Mouse (Mus musculus) neural tube, embryonic 13.5 days (tissue): ENCODE data around the gene Ass1. TPM values are rescaled to one million over a fixed set of nuclear protein-coding genes. Genes with fewer than 3 reads are reported as not detected.
A peak's percentile ranks its signal among the peaks of the same experiment; 100 is the strongest.

ENCODE experiments used
- ATAC-seq: fragments of 200-750 bp; cut with Nextera tagmentation; 2 replicates; pipeline ENCODE4 v1.8.0; 2017; ENCODE audit warnings: low read depth, mild to moderate bottlenecking, moderate TSS enrichment, moderate library complexity
- H3K27ac ChIP-seq: fragments of 300-500 bp; sonication (generic); replicated peaks from 2 replicates; pipeline ENCODE4 v1.5.1; 2015; ENCODE audit warnings: moderate library complexity, mild to moderate bottlenecking, inconsistent platforms
- H3K27me3 ChIP-seq: fragments of 300-500 bp; sonication (generic); 2 replicates; pipeline ENCODE4 v1.6.1; 2015; ENCODE audit warnings: mild to moderate bottlenecking, inconsistent platforms
- H3K36me3 ChIP-seq: fragments of 300-500 bp; sonication (generic); 2 replicates; pipeline ENCODE4 v1.6.1; 2015; ENCODE audit warnings: mild to moderate bottlenecking, inconsistent platforms
- H3K4me1 ChIP-seq: fragments of 300-500 bp; sonication (generic); replicated peaks from 2 replicates; pipeline ENCODE4 v1.6.1; 2015; ENCODE audit warnings: inconsistent platforms
- H3K4me2 ChIP-seq: fragments of 300-500 bp; sonication (generic); 2 replicates; pipeline ENCODE4 v1.6.1; 2015; ENCODE audit warnings: inconsistent platforms, mild to moderate bottlenecking, moderate library complexity
- H3K4me3 ChIP-seq: fragments of 300-500 bp; sonication (generic); 2 replicates; pipeline ENCODE4 v1.5.1; 2015; ENCODE audit warnings: mild to moderate bottlenecking, inconsistent platforms
- H3K9ac ChIP-seq: fragments of 300-500 bp; sonication (generic); 2 replicates; pipeline ENCODE4 v1.6.1; 2015; ENCODE audit warnings: moderate library complexity, mild to moderate bottlenecking, inconsistent platforms
- H3K9me3 ChIP-seq: fragments of 300-500 bp; sonication (generic); 2 replicates; pipeline ENCODE4 v1.6.1; 2016; ENCODE audit warnings: inconsistent platforms
- WGBS: fragments of 180-500 bp; shearing (Covaris S2); methylation state at CpG from one replicate; pipeline ENCODE4 v1.1.7; 2015; 5-methylcytosine and 5-hydroxymethylcytosine counted together
- polyA plus RNA-seq: library from polyadenylated mRNA; unstranded; fragments of >200 nt; fragmentation: Nextera tagmentation; extraction: Ambion mirVana; gene quantifications from 2 replicates; pipeline ENCODE4 v1.2.1, GENCODE M21; 2015

The Ass1 gene
- 12.5 and 14.8 TPM in 2 replicates for polyA plus RNA-seq

DNA sequence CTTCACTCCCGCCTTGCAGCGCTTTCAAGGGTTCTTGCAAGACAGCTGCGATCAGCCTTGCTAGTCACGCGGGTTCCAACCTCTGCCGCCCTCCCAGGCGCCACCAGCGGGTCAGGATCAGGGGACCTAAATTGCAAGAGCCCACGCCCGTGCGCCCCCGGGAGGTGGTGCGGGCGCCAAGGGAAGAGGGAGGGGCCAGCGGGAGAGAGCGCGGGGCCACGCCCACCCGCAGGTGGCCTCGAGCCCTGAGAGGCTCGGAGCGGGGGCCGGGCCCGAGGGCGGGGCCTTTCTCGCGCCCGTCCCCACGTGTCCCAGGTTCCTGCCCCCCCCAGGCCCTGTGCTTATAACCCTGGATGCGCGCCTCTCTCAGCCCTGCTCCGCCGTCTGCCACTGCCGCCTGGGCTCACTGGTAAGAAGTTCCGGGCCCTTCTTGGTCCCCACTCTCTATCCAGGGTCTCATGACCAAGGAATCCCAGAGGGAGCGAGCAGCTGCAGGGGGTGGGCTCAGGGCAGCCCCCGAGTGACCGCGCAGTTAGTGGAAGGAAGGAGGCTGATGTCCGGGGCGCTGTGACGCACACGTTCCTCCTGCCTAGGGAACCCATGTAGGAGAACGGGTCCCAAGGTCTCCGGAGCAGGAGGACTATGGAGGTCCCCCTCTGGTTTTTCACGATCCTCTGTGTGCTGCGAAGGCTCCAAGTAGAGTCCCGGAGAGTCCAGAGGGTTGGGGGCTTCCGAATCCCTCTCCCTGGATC is at the start of gene Ass1:
Gene Ass1, plus strand, starts transcription at position 277 of the 752 bp plus-strand sequence.
- no peak within 1 kb of the TSS for H3K27ac ChIP-seq
- H3K4me2 ChIP-seq, result peak within 1 kb of the TSS; percentile 84
- peak within 1 kb of the TSS; percentile 65 for H3K9ac ChIP-seq
- no peaks in the 10 kb centered on the region for H3K36me3 ChIP-seq
- under 1% methylated on average over 40 of the region's 49 CpGs for WGBS
- H3K9me3 ChIP-seq, result no peaks in the 10 kb centered on the region
- ATAC-seq, result peak; percentile 51; the same call in 1 of the 2 replicates
- H3K4me1 ChIP-seq, result peaks cover 14% of the 10 kb centered on the region
- peak within 1 kb of the TSS; percentile 42 for H3K4me3 ChIP-seq
- peaks cover 63% of the 10 kb centered on the region for H3K27me3 ChIP-seq

DNA sequence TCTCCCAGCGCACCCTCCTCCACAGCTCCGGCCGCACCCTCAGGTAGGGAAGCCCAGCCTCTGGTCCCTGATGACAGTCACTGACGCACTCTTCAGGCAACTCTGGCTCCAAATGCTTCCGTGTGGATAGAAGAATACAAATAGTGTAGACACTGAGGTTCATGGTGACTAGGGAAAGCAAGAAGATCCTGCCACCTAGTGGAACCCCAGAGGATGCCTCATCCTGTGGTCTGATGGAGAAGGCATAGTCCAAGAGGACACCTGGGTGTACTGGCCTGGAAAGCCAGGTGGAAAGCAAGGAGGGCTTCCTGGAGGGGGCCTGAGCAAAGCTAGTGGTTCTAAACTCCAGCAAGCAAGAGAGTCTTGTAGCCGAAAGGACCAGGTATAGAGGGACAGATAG is 49.1 kb upstream of the Ass1 start:
- no peak for ATAC-seq
- 75% methylated on average over 6 of the region's 6 CpGs for WGBS
- Histone ChIP-seq H3K9me3 (no peaks in the 10 kb centered on the region), H3K4me3 (no peak overlapping the region), H3K36me3 (no peaks in the 10 kb centered on the region), H3K27ac (no peak overlapping the region), H3K4me2 (no peak overlapping the region), H3K4me1 (peaks cover 12% of the 10 kb centered on the region), H3K9ac (no peak overlapping the region), H3K27me3 (no peaks in the 10 kb centered on the region; the same call in none of the 2 replicates)

DNA sequence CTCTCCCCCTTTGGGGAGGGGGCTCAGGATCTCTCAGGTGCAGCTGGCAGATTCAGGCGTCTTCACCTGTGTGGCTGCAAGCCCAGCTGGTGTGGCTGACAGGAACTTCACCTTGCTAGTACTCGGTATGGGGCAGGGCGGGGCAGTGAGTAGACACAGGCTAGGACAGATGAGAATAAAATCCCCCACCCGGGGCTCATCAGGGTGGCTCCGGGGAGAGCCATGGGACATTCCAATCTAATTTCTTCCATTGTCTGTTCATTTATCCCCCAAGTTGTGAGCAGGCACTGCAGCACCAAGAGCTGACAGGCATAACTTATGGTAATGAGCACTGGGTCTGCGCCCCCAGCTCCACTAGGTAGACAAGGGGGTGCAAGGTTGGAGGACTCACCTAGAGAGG is 47.4 kb upstream of the Ass1 start:
- 64% methylated on average over 6 of the region's 6 CpGs for WGBS
- H3K36me3 ChIP-seq, result no peaks in the 10 kb centered on the region
- no peaks in the 10 kb centered on the region; the same call in none of the 2 replicates for H3K27me3 ChIP-seq
- no peak overlapping the region for H3K27ac ChIP-seq
- ATAC-seq, result no peak
- H3K4me1 ChIP-seq, result peaks cover 12% of the 10 kb centered on the region
- no peak overlapping the region for H3K4me3 ChIP-seq
- H3K9me3 ChIP-seq, result no peaks in the 10 kb centered on the region
- no peak overlapping the region for H3K9ac ChIP-seq
- H3K4me2 ChIP-seq, result no peak overlapping the region

DNA sequence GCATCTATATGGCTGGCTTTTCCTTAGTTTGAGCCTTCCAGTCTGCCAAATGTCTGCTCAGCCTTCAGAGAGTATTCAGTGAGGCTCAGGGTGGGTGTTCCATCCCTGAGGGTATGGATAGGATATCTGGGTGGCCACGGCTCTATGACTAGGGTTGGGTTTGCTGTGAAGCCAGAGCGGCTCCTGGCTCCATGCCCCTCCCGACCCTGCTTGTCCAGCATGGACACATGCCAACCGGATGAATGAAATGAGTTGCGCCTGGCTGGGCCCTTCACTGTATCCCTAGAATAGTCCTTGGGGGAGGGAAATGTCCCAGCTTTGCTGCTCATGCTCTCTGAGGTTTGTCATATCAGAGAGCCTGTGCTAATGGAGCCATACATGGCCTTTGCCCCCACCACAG is 38.5 kb upstream of the Ass1 start:
- H3K9me3 ChIP-seq, result no peaks in the 10 kb centered on the region

DNA sequence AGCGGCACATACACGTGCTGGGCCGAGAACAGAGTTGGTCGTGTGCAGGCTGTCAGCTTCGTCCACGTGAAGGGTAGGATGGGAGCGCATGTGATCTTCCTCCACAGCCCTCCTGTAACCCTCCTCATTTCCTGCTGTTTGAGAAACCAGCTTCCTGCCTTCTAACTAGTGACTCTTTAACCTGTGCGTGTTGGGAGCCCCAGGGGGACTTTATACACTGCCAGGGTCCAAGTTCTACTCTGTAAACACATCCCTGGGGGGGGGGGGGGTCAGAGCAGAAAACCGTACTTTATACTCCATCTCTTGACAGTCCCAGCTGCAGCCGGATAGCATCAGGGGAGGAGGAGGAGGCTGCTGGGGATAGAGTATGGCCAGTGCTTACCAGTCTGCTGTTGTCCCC is 35.3 kb upstream of the Ass1 start:
- no peak for ATAC-seq
- 80% methylated on average over 10 of the region's 10 CpGs for WGBS
- Histone ChIP-seq H3K9ac (no peak overlapping the region), H3K27me3 (0 out of 2 replicates have a peak, but pooled peaks cover 5% of the 10 kb centered on the region), H3K27ac (no peak overlapping the region), H3K9me3 (no peaks in the 10 kb centered on the region), H3K36me3 (no peaks in the 10 kb centered on the region), H3K4me2 (no peak overlapping the region), H3K4me3 (no peak overlapping the region), H3K4me1 (no peaks in the 10 kb centered on the region)

More for the DNA sequence above, 38.5 kb upstream of the Ass1 start:
- Histone ChIP-seq H3K27me3 (peaks cover 5% of the 10 kb centered on the region; the same call in 1 of the 2 replicates), H3K4me3 (no peak overlapping the region), H3K4me2 (no peak overlapping the region), H3K36me3 (no peaks in the 10 kb centered on the region), H3K4me1 (no peaks in the 10 kb centered on the region), H3K9ac (no peak overlapping the region), H3K27ac (no peak overlapping the region)
- no peak for ATAC-seq
- WGBS, result 82% methylated on average over 5 of the region's 5 CpGs

DNA sequence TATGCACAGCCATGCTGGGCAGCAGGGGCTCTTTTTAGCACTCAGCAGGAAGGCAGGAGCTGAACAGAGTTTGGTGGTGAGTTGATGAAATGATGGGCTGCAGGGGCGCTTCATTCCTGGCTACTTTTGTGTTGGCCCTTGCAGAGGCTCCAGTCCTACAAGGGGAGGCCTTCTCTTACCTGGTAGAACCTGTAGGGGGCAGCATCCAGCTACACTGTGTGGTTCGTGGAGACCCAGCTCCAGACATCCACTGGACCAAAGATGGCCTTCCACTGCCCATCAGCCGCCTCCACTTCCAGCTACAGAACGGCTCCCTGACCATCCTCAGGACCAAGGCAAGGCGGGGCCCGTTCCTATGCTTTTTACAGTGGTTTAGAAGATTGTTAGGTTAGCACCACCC is 34.4 kb upstream of the Ass1 start:
- no peaks in the 10 kb centered on the region for H3K36me3 ChIP-seq
- H3K4me2 ChIP-seq, result no peak overlapping the region
- H3K4me1 ChIP-seq, result no peaks in the 10 kb centered on the region
- H3K27me3 ChIP-seq, result 0 out of 2 replicates have a peak, but pooled peaks cover under 1% of the 10 kb centered on the region
- ATAC-seq, result no peak
- no peak overlapping the region for H3K27ac ChIP-seq
- no peaks in the 10 kb centered on the region for H3K9me3 ChIP-seq
- H3K4me3 ChIP-seq, result no peak overlapping the region
- H3K9ac ChIP-seq, result no peak overlapping the region
- WGBS, result 37% methylated on average over 6 of the region's 6 CpGs

DNA sequence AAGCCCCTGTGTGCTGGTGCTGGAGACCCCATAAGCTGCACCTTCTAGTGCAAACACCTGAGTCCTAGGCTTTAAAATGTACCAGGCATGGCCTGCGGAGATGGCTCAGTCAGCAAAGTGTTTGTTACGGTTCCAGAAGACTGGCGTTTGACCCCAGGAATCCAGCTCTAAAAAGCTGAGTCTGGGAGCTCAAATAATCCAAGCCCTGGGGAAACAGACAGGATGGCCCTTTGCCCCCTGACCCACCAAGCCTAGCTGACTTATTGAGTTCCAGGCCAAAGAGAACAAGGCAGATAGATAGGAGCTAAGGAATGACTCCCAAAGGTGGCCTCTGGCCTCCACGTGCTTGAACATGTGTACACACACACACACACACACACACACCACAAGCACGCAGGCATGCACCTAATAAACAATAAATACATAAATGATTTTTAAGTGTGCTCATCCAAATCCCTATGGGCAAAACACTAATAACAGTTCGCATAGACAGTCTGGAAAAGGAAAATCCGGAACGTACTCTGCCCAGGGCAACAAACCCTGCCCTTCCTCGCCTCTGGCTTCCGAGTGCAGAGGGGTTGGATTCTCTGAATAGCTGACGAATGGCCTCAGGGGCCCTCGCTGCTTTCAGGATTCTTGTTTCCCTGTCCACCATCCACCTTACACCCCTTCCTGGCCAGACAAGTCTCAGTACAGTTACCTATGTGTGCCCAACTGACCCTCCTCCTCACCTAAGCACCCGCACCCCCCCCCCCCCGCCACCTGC is 32.3 kb upstream of the Ass1 start:
- H3K9ac ChIP-seq, result no peak overlapping the region
- no peak for ATAC-seq
- no peaks in the 10 kb centered on the region for H3K27me3 ChIP-seq
- 63% methylated on average over 14 of the region's 14 CpGs for WGBS
- H3K36me3 ChIP-seq, result no peaks in the 10 kb centered on the region
- no peak overlapping the region for H3K27ac ChIP-seq
- peaks cover 3% of the 10 kb centered on the region; the same call in 1 of the 2 replicates for H3K4me1 ChIP-seq
- H3K4me3 ChIP-seq, result no peak overlapping the region
- no peak overlapping the region for H3K4me2 ChIP-seq
- no peaks in the 10 kb centered on the region for H3K9me3 ChIP-seq

DNA sequence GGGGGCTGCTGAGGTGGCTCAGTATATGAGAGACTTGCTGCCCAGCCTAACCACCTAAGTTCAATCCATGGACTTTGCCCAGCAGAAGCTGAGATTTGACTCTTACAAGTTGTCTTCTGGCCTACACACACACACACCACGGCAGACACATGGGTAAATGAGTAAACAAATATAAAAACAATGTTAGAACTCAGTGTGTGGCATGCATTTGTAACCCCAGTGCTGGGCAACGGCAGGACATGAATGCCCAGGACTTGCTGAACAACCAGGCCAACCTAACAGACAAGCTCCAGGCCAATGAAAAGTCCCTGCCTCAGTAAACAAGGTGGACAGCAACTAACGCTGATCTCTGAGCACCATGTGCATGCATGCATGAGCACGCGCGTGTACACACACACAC is 30.4 kb upstream of the Ass1 start:
- 88% methylated on average over 6 of the region's 6 CpGs for WGBS
- Histone ChIP-seq H3K36me3 (no peaks in the 10 kb centered on the region), H3K9ac (no peak overlapping the region), H3K9me3 (no peaks in the 10 kb centered on the region), H3K4me1 (peaks cover 5% of the 10 kb centered on the region; the same call in 1 of the 2 replicates), H3K27me3 (no peaks in the 10 kb centered on the region), H3K27ac (no peak overlapping the region), H3K4me2 (no peak overlapping the region), H3K4me3 (no peak overlapping the region)
- ATAC-seq, result no peak

DNA sequence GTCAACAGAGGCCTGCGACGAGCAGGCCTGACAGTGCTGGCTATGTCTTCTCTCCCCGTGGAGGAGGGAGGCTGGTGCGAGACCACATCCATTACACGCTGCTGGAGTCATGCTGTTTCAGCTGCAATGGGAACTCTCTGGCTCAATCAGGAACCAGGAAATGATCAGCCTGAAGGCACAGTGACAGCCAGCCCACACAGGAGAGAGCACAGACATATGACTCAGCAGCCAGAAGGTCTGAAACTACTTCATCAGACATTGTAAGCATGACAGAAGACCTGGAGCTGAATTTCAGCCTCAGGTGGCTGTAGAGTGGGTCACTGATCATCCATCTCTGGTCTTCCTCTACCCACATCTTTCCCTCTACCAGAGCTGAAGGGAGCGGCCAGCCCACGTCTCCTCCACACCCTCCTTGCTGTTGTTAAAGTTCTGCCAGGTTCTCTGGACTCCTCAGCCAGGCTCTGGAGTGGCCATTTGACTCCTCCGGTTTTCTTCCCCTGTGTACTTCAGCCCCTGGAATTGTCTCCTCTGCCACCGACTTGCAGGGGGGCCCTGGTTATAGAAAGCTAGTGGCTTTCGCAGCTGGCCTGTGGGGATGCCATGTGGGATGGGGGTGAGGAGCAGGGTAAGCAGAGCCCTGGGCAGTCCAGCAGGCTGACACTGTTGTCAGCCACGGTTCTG is 27.4 kb upstream of the Ass1 start:
- no peaks in the 10 kb centered on the region for H3K36me3 ChIP-seq
- no peaks in the 10 kb centered on the region for H3K27me3 ChIP-seq
- no peak overlapping the region for H3K4me2 ChIP-seq
- no peak overlapping the region for H3K27ac ChIP-seq
- peaks cover 5% of the 10 kb centered on the region; the same call in 1 of the 2 replicates for H3K4me1 ChIP-seq
- no peaks in the 10 kb centered on the region for H3K9me3 ChIP-seq
- peak; percentile 36 for ATAC-seq
- no peak overlapping the region for H3K9ac ChIP-seq
- no peak overlapping the region for H3K4me3 ChIP-seq
- 44% methylated on average over 11 of the region's 11 CpGs for WGBS

DNA sequence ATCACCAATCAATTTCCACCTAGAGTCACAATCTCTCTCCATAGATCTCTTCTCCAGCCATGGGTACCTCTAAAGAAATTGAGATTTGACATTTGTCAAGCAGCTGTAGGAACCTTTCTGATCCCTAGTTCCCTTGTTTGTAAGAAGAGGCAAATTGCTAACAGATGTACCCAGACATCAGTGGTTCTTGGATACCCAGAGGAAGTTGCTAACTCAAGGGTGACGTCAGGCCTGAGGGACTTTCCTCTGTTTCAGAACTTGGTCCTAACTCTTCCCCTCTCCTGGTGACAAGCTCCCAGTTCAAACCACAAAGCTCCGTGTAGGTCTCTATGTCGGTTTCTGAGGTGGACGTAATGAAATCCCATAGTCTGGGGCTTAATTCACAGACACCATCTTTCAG is 24.0 kb upstream of the Ass1 start:
- 83% methylated on average over 4 of the region's 4 CpGs for WGBS
- ATAC-seq, result no peak
- no peak overlapping the region for H3K9ac ChIP-seq
- H3K4me2 ChIP-seq, result no peak overlapping the region
- no peak overlapping the region for H3K4me3 ChIP-seq
- H3K4me1 ChIP-seq, result peaks cover 32% of the 10 kb centered on the region
- no peaks in the 10 kb centered on the region for H3K36me3 ChIP-seq
- no peaks in the 10 kb centered on the region for H3K27me3 ChIP-seq
- H3K27ac ChIP-seq, result no peak overlapping the region
- H3K9me3 ChIP-seq, result no peaks in the 10 kb centered on the region

DNA sequence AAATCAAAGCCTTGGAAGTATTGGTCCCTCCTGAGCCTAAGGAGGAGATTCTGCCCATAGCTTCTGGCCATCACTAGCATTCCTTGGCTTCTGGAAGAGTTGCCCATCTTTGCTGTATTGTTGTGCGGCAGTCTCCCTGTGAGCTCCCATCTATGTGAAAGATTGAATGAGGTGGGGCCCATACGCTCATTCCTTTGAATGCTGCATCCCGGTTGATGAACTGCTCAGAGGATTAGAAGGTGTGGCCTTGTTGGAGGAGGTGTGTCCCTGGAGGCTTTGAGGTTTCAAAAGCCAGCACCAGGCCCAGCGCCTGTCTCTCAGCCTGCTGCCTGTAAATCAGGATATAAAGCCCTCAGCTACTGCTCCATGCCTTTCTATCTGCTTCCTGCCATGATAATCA is 23.6 kb upstream of the Ass1 start:
- Histone ChIP-seq H3K4me2 (no peak overlapping the region), H3K9me3 (no peaks in the 10 kb centered on the region), H3K27me3 (0 out of 2 replicates have a peak, but pooled peaks cover 1% of the 10 kb centered on the region), H3K4me1 (peaks cover 33% of the 10 kb centered on the region), H3K27ac (no peak overlapping the region), H3K9ac (no peak overlapping the region), H3K4me3 (no peak overlapping the region), H3K36me3 (no peaks in the 10 kb centered on the region)
- 54% methylated on average over 4 of the region's 4 CpGs for WGBS
- ATAC-seq, result no peak

DNA sequence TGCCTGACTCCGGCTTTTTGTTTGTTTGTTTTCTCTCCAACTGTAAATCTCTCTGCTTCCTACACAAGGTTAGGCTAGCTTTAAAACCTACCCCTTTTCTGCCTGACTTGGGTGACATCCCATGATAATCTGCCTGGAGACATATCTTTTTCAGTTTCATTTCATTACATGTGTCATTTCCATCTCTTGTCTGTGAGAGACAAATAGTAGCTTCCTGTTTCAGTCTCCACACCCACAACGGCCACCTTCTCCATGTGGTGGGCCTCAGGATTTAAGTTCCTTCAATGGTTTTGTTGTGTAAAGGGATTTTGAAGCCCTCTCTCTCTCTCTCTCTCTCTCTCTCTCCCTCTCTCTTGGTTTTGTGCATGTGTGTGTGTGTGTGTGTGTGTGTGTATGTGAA is 22.5 kb upstream of the Ass1 start:
- no peaks in the 10 kb centered on the region for H3K36me3 ChIP-seq
- no peak overlapping the region for H3K4me3 ChIP-seq
- H3K9ac ChIP-seq, result no peak overlapping the region
- no peak overlapping the region for H3K27ac ChIP-seq
- WGBS, result 80% methylated on average over 2 of the region's 2 CpGs
- H3K4me1 ChIP-seq, result peaks cover 31% of the 10 kb centered on the region
- ATAC-seq, result no peak
- peaks cover 8% of the 10 kb centered on the region for H3K27me3 ChIP-seq
- no peak overlapping the region for H3K4me2 ChIP-seq
- H3K9me3 ChIP-seq, result no peaks in the 10 kb centered on the region
